Mouse (Mus musculus): ENCODE measurements around the gene Arpc1b.

GRCm38 (mm10) chr5:145116916-145117315 is 2.9 kb downstream of the Arpc1b start:
- TF ChIP-seq CTCF (IDR thresholded peaks at IDR 0.05; ENCODE audit: low read depth, low read length): no peak
- no peak for TF ChIP-seq GATA1 (IDR thresholded peaks at IDR 0.05; ENCODE audit: borderline replicate concordance, low read length)

Data from G1E (cell line).